Mouse (Mus musculus) hindbrain, embryonic 15.5 days (tissue): Measurements from ENCODE around the gene 1700030J22Rik. TPM values are rescaled to one million over a fixed set of nuclear protein-coding genes. Genes with fewer than 3 reads are reported as not detected.

Source experiments
- ATAC-seq: fragments of 200-750 bp; cut with Nextera tagmentation; 2 replicates; pipeline ENCODE4 v1.8.0; 2017; ENCODE audit warnings: low read depth, moderate number of reproducible peaks, moderate TSS enrichment; ENCODE audit not compliant: low FRiP score
- H3K27ac ChIP-seq: fragments of 300-500 bp; sonication (generic); replicated peaks from 2 replicates; pipeline ENCODE4 v1.5.1; 2015; ENCODE audit warnings: mild to moderate bottlenecking, inconsistent platforms
- H3K27me3 ChIP-seq: fragments of 300-500 bp; sonication (generic); 2 replicates; pipeline ENCODE4 v1.6.1; 2015; ENCODE audit warnings: control low read depth, inconsistent platforms
- H3K36me3 ChIP-seq: fragments of 300-500 bp; sonication (generic); 2 replicates; pipeline ENCODE4 v1.6.1; 2015; ENCODE audit warnings: control low read depth, inconsistent platforms
- H3K4me1 ChIP-seq: fragments of 300-500 bp; sonication (generic); replicated peaks from 2 replicates; pipeline ENCODE4 v1.6.1; 2015; ENCODE audit warnings: control low read depth, inconsistent platforms
- H3K4me2 ChIP-seq: fragments of 300-500 bp; sonication (generic); 2 replicates; pipeline ENCODE4 v1.6.1; 2015; ENCODE audit warnings: moderate library complexity, mild to moderate bottlenecking, inconsistent platforms
- H3K4me3 ChIP-seq: fragments of 300-500 bp; sonication (generic); 2 replicates; pipeline ENCODE4 v1.5.1; 2015; ENCODE audit warnings: mild to moderate bottlenecking, inconsistent platforms
- H3K9ac ChIP-seq: fragments of 300-500 bp; sonication (generic); 2 replicates; pipeline ENCODE4 v1.6.1; 2015; ENCODE audit warnings: inconsistent platforms
- H3K9me3 ChIP-seq: fragments of 300-500 bp; sonication (generic); 2 replicates; pipeline ENCODE4 v1.6.1; 2016; ENCODE audit warnings: control low read depth, inconsistent platforms
- WGBS: fragments of 180-500 bp; shearing (Covaris S2); methylation state at CpG from one replicate; pipeline ENCODE4 v1.1.7; 2015; 5-methylcytosine and 5-hydroxymethylcytosine counted together
- polyA plus RNA-seq: library from polyadenylated mRNA; unstranded; fragments of >200 nt; fragmentation: Nextera tagmentation; extraction: Ambion mirVana; gene quantifications from 2 replicates; pipeline ENCODE4 v1.2.1, GENCODE M21; 2015

The 1700030J22Rik gene
- polyA plus RNA-seq, 1 experiment from 2014 or later = 8.5 TPM

GRCm38 (mm10) chr8:116923526-116923925 lies 55.2 kb downstream of the 1700030J22Rik start:
- ATAC-seq = no peak
- Histone ChIP-seq H3K36me3 (no peaks in the 10 kb centered on the region), H3K4me2 (no peak overlapping the region), H3K4me1 (peaks cover 11% of the 10 kb centered on the region), H3K9me3 (no peaks in the 10 kb centered on the region), H3K4me3 (no peak overlapping the region), H3K27ac (no peak overlapping the region), H3K9ac (no peak overlapping the region), H3K27me3 (no peaks in the 10 kb centered on the region)
- WGBS = 95% methylated on average over 8 of the region's 8 CpGs

DNA sequence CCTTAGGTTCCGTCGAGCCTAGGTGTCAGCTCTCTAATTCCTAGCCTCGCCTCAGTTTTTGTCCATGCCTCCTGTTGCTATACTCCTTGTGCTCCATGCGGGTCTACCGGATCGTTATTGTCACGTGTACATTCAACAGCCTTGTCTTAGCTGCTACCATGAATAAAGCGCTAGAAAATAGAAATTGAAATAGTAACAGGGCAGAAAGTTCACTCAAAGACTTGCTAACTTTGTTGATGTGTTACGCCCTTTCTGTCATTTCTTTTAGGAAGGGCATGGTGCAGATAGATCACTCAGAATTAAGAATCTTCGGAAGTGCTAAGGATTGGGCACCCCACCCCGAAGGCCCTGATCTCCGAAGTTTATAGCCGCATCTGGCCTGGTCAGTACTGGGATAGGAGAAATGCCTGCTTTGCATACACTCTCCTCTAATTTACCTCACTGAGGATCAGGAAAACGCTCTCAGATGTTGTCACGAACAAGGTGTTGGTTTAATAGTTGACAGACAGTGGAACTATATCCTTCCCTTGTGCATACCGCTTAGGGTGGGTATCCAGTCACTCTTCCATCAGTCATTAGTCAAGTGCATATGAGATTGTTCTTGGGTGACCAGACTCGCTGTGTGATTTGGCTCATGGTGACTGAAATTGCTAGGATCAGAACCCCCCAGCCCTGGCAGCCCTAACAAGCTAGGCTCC lies 56.5 kb downstream of the 1700030J22Rik start:
- Histone ChIP-seq H3K4me1 (peaks cover 11% of the 10 kb centered on the region), H3K27ac (peak overlapping the region; percentile 85), H3K4me2 (peak overlapping the region; percentile 83), H3K9ac (peak overlapping the region; percentile 71), H3K9me3 (no peaks in the 10 kb centered on the region), H3K4me3 (peak overlapping the region; percentile 75), H3K36me3 (no peaks in the 10 kb centered on the region), H3K27me3 (no peaks in the 10 kb centered on the region)
- ATAC-seq = no peak; the same call in 1 of the 2 replicates
- 32% methylated on average over 17 of the region's 17 CpGs for WGBS

DNA sequence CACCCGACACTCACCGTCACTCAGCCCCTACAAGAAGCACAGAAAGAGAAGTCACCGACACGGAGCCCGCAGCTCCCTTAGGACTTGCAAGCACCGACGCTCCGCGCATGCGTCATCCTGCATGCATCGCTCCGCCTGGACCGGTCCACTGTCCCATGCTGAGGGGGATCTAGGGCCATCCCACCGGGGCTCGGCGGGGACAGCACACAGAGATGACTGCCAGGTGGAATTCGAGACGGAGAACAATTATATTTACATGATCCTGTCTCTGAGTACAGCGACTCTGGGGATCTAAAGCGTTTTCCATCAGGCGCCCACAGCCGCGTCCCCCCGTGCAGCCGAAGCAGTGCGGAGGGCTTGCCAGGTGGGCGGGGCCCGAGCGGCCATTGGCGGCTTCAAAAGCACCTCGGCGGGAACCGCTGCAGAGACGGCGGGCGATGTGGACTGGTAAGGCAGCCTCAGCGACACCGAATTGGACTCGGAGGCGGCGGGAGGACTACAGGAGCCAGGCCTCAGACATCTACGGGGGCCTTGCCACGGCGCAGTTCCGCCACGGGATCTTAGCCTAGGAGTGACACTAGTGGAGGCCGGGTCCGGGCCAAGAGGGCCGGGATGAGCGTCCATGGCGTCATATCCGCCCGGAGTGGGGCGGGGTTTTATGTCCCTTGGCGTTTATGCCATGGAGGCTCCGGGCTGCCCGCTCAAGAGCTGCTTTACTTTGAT lies 57.3 kb downstream of the 1700030J22Rik start, which contains the start of the genes Cmc2 and Cenpn:
Gene Cmc2, minus strand, starts transcription at position 119 of the 723 bp plus-strand sequence.
Gene Cenpn, plus strand, starts transcription at position 394 of the 723 bp plus-strand sequence.
- H3K36me3 ChIP-seq = no peaks in the 10 kb centered on the region
- H3K4me2 ChIP-seq = peak within 1 kb of the TSS; percentile 83
- no peaks in the 10 kb centered on the region for H3K9me3 ChIP-seq
- peak within 1 kb of the TSS; percentile 85 for H3K27ac ChIP-seq
- H3K4me1 ChIP-seq = peaks cover 11% of the 10 kb centered on the region
- peak within 1 kb of the TSS; percentile 71 for H3K9ac ChIP-seq
- under 1% methylated on average over 57 of the region's 57 CpGs for WGBS
- H3K4me3 ChIP-seq = peak within 1 kb of the TSS; percentile 75
- no peaks in the 10 kb centered on the region for H3K27me3 ChIP-seq
- ATAC-seq = peak; percentile 96

DNA sequence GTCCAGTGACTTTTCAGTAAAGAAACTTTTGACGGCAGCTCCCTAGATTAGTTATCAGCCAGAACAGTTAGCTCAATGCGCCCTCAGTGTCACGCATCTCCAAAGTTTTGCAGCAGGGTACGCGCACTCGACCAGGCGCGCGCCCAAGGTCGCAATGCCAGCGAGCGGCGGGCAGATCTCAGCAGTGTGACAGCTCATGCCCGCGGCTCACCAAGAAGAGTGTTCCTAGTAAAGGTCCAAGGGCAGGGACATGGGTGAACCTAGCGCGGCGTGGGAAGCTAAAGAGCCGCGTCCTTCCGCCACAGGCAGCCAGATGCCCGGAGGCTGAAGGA lies 57.8 kb downstream of the 1700030J22Rik start:
- WGBS = under 1% methylated on average over 22 of the region's 22 CpGs

More for the DNA sequence above, 57.8 kb downstream of the 1700030J22Rik start:
- no peaks in the 10 kb centered on the region for H3K36me3 ChIP-seq
- peak overlapping the region; percentile 85 for H3K27ac ChIP-seq
- ATAC-seq = peak; percentile 75
- no peaks in the 10 kb centered on the region for H3K27me3 ChIP-seq
- no peaks in the 10 kb centered on the region for H3K9me3 ChIP-seq
- H3K4me1 ChIP-seq = peaks cover 11% of the 10 kb centered on the region
- H3K4me3 ChIP-seq = peak overlapping the region; percentile 75
- peak overlapping the region; percentile 71 for H3K9ac ChIP-seq
- peak overlapping the region; percentile 83 for H3K4me2 ChIP-seq

Other genes starting within 250 kb of the 1700030J22Rik start
- gene Cdyl2, start 246.0 kb downstream of the 1700030J22Rik start, polyA plus RNA-seq = 10.6 and 10.8 TPM in 2 replicates
- 28.3 and 35.3 TPM in 2 replicates for gene Cmc2, start 57.5 kb downstream of the 1700030J22Rik start, polyA plus RNA-seq
- gene Cenpn, start 57.2 kb downstream of the 1700030J22Rik start, polyA plus RNA-seq = 10.1 and 11.1 TPM in 2 replicates
- 19.3 and 22.7 TPM in 2 replicates for gene Atmin, start 35.6 kb downstream of the 1700030J22Rik start, polyA plus RNA-seq
- 96.8 and 99.1 TPM in 2 replicates for gene Gcsh, start 14.6 kb upstream of the 1700030J22Rik start, polyA plus RNA-seq
- gene Pkd1l2, start 103.5 kb upstream of the 1700030J22Rik start, polyA plus RNA-seq = 0.04 and 0.16 TPM in 2 replicates
- 0.21 and 0.32 TPM in 2 replicates for gene Bco1, start 116.9 kb upstream of the 1700030J22Rik start, polyA plus RNA-seq
- 3.0 TPM in 2 replicates for gene Gan, start 179.2 kb upstream of the 1700030J22Rik start, polyA plus RNA-seq